Mouse (Mus musculus): Measurements from ENCODE around the gene S1pr5.

DNA sequence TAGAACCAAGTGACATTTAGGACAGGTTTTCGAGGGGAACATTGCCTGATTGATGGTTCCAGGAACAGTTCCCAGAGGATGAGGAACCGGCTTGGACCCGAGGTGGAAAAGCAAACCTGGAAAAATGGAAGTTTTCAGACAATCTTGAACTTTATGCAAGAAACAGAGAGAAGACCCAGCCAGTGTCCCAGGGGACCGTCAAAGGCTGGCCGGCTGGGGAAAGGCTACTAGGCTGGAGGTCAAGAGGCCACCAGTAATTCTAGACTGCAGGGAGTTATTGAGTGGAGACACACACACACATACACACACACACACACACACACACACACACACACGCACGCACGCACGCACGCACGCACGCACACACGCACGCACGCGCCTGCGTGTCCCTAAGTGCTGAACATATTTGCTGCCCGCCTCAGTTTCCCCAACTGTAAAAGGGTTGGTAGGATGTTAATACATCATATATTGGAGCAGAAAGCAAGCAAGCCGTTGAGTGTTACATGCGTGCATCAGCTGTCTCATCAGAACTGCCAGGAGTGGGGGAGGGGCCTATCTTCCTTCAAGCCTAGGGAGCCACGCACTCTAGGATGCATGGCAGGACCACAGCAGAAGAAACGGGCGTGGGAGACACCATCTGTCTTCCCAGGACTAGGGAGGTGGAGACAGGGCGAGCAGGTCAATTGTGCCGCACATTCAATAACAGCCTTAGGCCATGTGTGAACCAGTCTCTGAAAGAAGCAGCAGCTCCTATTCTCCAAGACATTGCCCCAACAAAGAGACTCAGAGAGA is 32.0 kb downstream of the S1pr5 start:
- TF ChIP-seq CTCF (IDR thresholded peaks at IDR 0.05; ENCODE audit: low read depth) (no peak), EP300 (optimal IDR thresholded peaks at IDR 0.05) (no peak)

Measured in stomach, postnatal 0 days (tissue).